Mouse (Mus musculus) cortical plate, adult 2 months (tissue): Measurements from ENCODE around the gene Aldh1l1.

ENCODE experiments used
- CTCF ChIP-seq: fragments of 200-500 bp; IDR thresholded peaks from 2 replicates; pipeline ENCODE4 v1.5.1; 2011; ENCODE audit warnings: mild to moderate bottlenecking, control low read depth, low read length; ENCODE audit not compliant: insufficient read depth; ENCODE audit errors: extremely low read depth
- POLR2A ChIP-seq: fragments of 200-500 bp; IDR thresholded peaks from 2 replicates; pipeline ENCODE4 v1.6.1; 2011; ENCODE audit warnings: mild to moderate bottlenecking, low read length, control low read depth; ENCODE audit not compliant: insufficient read depth; ENCODE audit errors: extremely low read depth

DNA sequence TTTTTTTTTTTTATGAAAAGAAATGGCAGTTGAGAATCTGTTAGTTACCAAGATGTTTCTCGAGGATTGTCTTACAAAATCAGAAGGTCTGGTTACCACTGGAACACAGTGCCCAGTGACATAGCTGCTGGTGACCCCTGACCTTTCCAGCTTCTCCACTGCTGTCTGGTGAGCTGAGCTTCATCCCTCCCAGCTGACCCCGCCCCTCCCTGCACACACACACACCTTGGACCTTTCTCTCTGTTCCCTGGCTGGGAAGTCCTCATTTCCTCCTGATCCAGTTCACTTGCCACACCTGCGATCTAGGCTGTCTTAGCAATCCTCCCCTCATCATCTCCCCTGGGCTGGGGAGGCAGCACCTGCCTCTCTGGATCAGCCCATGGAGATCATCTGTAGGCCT lies 60.0 kb downstream of the Aldh1l1 start:
- TF ChIP-seq CTCF (no peak), POLR2A (no peak)
